Mouse (Mus musculus) bone marrow, adult 2 months (tissue): ENCODE data around the gene Pigyl.

ENCODE experiments used
- CTCF ChIP-seq: fragments of 200-500 bp; IDR thresholded peaks from 2 replicates; pipeline ENCODE4 v1.5.1; 2011; ENCODE audit warnings: low read length, control low read depth; ENCODE audit not compliant: control insufficient read depth, insufficient read depth
- POLR2A ChIP-seq: fragments of 200-500 bp; IDR thresholded peaks from 2 replicates; pipeline ENCODE4 v1.6.1; 2011; ENCODE audit warnings: low read depth, mild to moderate bottlenecking, control low read depth, low read length, borderline replicate concordance; ENCODE audit not compliant: control insufficient read depth

GRCm38 (mm10) chr9:22157516-22158265, 1.0 kb downstream of the Pigyl start:
- TF ChIP-seq POLR2A (no peak), CTCF (no peak)
